Mouse (Mus musculus) bone marrow, adult 2 months (tissue): ENCODE measurements around the gene Ercc6.

Source experiments
- CTCF ChIP-seq: fragments of 200-500 bp; IDR thresholded peaks from 2 replicates; pipeline ENCODE4 v1.5.1; 2011; ENCODE audit warnings: low read length, control low read depth; ENCODE audit not compliant: control insufficient read depth, insufficient read depth
- POLR2A ChIP-seq: fragments of 200-500 bp; IDR thresholded peaks from 2 replicates; pipeline ENCODE4 v1.6.1; 2011; ENCODE audit warnings: low read depth, mild to moderate bottlenecking, control low read depth, low read length, borderline replicate concordance; ENCODE audit not compliant: control insufficient read depth

DNA sequence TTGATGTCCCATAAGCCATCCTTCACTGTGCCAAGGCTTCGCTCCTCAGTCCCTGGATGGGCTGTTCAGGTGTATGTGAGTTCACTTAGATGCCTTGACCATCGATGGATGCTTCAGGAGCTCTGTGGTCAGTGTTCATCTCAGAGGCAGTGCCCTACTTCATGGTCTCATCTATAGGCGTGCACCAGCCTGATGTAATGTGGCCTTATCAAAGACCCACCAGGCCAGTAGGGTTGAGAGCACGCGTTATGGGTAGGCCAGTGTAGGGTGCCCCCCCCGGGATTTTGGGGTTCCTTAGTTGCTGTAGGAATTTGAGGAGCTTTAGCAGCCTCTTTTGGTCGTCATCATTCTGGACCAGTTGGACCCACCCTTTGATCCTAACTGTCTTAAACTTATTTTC lies 111.5 kb downstream of the Ercc6 start:
- no peak for TF ChIP-seq CTCF
- TF ChIP-seq POLR2A: no peak
